Mouse (Mus musculus) MEL (cell line): ENCODE measurements around the gene Comt.

ENCODE experiments used
- CTCF ChIP-seq, 3 experiments: IDR thresholded peaks in 2 of 3; conservative IDR thresholded peaks in 1 of 3; 2 replicates each; pipeline ENCODE4 v1.5.1; 2011 to 2012; ENCODE audit warnings: low read length in 3 of 3, low read depth in 2 of 3, mild to moderate bottlenecking in 2 of 3, improper control_type of control experiment in 1 of 3, inconsistent platforms in 1 of 3, mixed read lengths in 1 of 3, moderate library complexity in 1 of 3; ENCODE audit not compliant: control insufficient read depth in 1 of 3, insufficient read depth in 1 of 3, poor library complexity in 1 of 3, severe bottlenecking in 1 of 3
- ELF1 ChIP-seq: IDR thresholded peaks from 2 replicates; pipeline ENCODE4 v1.6.1; 2014; ENCODE audit warnings: low read depth, mild to moderate bottlenecking, inconsistent platforms, low read length, improper control_type of control experiment, moderate library complexity
- EP300 ChIP-seq, 2 experiments: IDR thresholded peaks; 2 replicates each; pipeline ENCODE4 v1.6.1; 2011; ENCODE audit warnings: improper control_type of control experiment in 2 of 2, low read length in 2 of 2, low read depth in 1 of 2, mild to moderate bottlenecking in 1 of 2
- GABPA ChIP-seq: IDR thresholded peaks from 2 replicates; pipeline ENCODE4 v1.6.1; 2012; ENCODE audit warnings: low read depth, mild to moderate bottlenecking, inconsistent platforms, low read length, improper control_type of control experiment, moderate library complexity
- HCFC1 ChIP-seq: IDR thresholded peaks from 2 replicates; pipeline ENCODE4 v1.6.1; 2012; ENCODE audit warnings: low read depth, mild to moderate bottlenecking, inconsistent platforms, low read length, improper control_type of control experiment, moderate library complexity
- JUND ChIP-seq: IDR thresholded peaks from 2 replicates; pipeline ENCODE4 v1.6.1; 2011; ENCODE audit warnings: low read depth, mild to moderate bottlenecking, improper control_type of control experiment, low read length
- MAZ ChIP-seq: IDR thresholded peaks from 2 replicates; pipeline ENCODE4 v1.6.1; 2012; ENCODE audit warnings: low read depth, mild to moderate bottlenecking, inconsistent platforms, low read length, improper control_type of control experiment
- POLR2A ChIP-seq, 2 experiments: IDR thresholded peaks; 2 replicates each; pipeline ENCODE4 v1.6.1; 2011 to 2012; ENCODE audit warnings: low read length in 2 of 2, mild to moderate bottlenecking in 2 of 2, control low read depth in 1 of 2, improper control_type of control experiment in 1 of 2, low read depth in 1 of 2, moderate library complexity in 1 of 2; ENCODE audit not compliant: control insufficient read depth in 1 of 2, insufficient read depth in 1 of 2, poor library complexity in 1 of 2
- POLR2AphosphoS2 ChIP-seq: IDR thresholded peaks from 2 replicates; pipeline ENCODE4 v1.6.1; 2011; ENCODE audit warnings: low read length, improper control_type of control experiment
- RAD21 ChIP-seq: IDR thresholded peaks from 2 replicates; pipeline ENCODE4 v1.6.1; 2011; ENCODE audit warnings: mild to moderate bottlenecking, low read depth, low read length, improper control_type of control experiment
- USF1 ChIP-seq: IDR thresholded peaks from 2 replicates; pipeline ENCODE4 v1.6.1; 2014; ENCODE audit warnings: low read depth, mild to moderate bottlenecking, inconsistent platforms, low read length, improper control_type of control experiment, moderate library complexity

GRCm38 (mm10) chr16:18407912-18408311 lies 18.7 kb downstream of the Comt start:
- TF ChIP-seq CTCF (IDR thresholded peaks at IDR 0.05 in 2 of 3, conservative IDR thresholded peaks at IDR 0.05 in 1 of 3; ENCODE audit: control insufficient read depth in 1 of 3, insufficient read depth in 1 of 3, low read depth in 2 of 3, low read length in 3 of 3, poor library complexity in 1 of 3, severe bottlenecking in 1 of 3) (no peak), POLR2AphosphoS2 (no peak), USF1 (no peak), RAD21 (no peak), JUND (no peak), GABPA (no peak), POLR2A (IDR thresholded peaks at IDR 0.05; ENCODE audit: control insufficient read depth in 1 of 2, insufficient read depth in 1 of 2, low read depth in 1 of 2, low read length in 2 of 2, poor library complexity in 1 of 2) (no peak), ELF1 (no peak), HCFC1 (no peak), EP300 (IDR thresholded peaks at IDR 0.05; ENCODE audit: low read depth in 1 of 2, low read length in 2 of 2) (no peak), MAZ (no peak)
